Mouse (Mus musculus): ENCODE data around the gene Olfr577.

Olfr577 gene

DNA sequence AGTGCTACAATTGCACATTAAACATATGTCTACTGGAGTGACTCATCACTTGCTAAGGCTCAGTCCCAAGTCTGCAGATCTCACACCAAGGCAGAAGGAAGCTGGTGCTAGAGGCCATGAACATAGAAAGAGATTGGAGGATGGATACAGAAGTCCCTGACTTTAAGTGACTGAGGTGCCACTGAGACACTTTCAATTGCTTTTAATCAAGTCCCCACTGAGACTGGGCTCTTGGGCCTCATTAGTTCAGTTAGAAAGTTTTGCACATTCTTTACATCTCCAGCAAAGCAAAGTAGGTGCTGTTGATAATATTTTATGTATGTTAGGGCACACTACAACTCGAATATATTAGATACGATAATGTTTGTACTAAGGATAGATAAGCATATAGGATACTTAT, at the start of gene Olfr577:
TSS of gene Olfr577 (minus strand) at position 101 of the 400 bp plus-strand sequence.
- DNase-seq, result no peak

DNA sequence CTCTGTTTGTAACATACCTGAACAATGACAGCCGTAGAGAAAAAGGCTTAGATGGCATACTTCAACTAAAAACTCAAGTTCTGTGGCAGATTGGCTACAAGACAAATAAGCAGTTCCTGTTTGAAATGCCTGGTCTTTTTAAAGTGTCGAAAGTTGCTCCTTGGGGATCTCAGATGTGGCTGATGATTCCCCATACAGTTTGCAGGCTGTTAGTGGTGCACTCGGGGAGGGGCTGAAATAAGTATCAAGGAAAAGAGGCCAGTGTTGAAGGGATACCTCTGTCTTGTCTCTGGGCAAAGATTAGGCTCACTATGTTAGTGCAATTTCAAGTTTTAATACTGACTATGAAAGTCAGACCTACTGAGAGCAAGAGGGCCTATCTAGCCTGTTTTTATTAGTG, 13.5 kb upstream of the Olfr577 start, which contains the start of gene Olfr578:
TSS of gene Olfr578 (minus strand) at position 101 of the 400 bp plus-strand sequence.
- no peak for DNase-seq

DNA sequence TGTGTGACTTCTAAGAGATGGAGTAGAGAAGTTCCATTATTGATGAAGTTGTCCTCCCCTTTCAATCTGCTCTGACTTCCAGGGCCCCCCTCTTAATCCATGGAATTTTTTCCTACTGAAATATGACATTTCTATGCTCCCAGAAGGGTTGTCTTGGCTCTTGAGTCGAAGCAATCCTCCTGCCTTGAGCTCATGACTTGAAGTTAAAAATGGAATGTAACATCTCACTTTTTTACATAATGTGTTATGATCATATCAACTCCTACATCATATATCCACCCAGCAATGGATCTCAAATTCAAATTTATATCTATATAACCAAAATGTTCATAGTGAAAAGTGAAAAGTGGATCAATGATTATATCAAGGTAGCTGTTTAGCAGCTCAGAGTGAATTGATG, 1.3 kb downstream of the Olfr577 start:
- DNase-seq, result no peak

DNA sequence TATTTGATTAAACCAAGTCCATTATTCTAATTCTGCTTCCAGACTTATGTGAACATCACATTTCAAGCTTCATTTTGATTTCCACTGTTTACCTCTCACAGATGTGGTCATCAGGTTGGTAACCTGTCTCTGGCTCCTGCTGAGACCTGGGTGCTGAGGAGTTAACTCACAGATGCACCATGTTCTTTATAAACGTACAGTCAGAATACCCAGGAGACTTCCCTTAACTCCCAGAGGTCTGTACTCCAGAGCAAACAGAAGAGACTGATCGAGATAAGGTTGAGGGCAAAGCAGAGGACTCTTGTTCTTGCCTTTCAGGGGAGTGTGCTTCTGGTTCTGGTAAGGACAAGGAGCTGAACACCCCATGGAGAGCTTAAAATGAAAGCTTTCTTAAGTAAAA, 13.4 kb downstream of the Olfr577 start, which contains the start of gene Olfr576:
TSS of gene Olfr576 (plus strand) at position 301 of the 400 bp plus-strand sequence.
- DNase-seq, result no peak

DNA sequence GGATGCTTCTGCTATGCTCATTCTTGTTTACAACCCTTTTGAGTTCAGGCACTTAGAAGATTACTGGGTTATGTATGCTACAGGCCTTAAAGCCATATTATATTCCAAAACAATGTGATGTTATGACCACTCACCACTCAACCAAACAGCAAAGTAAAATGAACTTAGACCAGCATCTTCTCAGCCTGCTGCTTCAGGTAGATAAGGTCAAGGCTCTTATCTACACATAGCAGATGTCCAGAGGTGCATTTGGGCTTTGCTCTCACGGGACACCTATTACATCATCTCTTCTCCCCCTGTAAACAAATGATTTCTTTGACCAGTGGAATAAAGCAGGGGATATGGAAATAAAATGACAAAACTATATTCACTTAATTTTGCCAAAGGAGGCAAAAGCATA, 17.1 kb downstream of the Olfr577 start, which contains the start of gene Olfr575:
TSS of gene Olfr575 (minus strand) at position 183 of the 400 bp plus-strand sequence.
- DNase-seq, result no peak

DNA sequence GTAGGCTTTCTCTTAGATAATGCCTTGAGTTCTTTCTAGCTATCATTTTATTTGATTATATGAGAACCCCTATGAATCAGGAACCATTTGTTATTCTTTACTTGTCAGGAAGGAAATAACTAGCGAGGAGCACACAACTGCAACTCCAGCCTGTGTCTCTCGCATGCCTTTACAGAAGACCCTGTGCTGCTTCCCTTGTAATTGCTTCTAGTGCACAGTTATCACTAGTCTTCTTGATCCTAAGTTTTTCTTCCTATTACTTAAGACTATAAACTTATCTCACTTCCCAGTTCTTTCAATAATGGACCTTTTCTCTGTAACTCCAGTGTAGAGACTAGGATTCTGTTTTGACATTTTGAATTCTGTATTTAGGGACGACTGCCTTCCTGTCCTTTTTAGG, 17.6 kb downstream of the Olfr577 start:
- DNase-seq, result no peak

DNA sequence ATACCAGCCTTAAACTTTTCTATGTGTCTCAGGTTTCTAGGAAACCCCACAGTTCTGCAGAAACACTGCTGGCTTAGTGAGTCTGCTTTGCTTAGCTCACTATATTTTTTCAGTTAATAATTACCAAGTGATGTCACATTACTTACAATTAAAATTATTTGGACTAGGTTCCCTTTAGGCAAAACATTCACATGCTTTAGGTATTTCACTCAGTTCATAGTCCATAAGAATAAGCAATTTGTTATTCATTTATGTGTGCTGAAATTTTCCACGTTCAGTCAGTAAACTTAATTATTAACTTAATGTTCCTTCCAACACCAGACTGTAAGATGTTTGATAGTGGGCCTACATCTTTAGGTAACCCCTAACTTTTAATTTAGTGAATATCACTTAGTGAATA, 25.0 kb downstream of the Olfr577 start:
- DNase-seq, result no peak

DNA sequence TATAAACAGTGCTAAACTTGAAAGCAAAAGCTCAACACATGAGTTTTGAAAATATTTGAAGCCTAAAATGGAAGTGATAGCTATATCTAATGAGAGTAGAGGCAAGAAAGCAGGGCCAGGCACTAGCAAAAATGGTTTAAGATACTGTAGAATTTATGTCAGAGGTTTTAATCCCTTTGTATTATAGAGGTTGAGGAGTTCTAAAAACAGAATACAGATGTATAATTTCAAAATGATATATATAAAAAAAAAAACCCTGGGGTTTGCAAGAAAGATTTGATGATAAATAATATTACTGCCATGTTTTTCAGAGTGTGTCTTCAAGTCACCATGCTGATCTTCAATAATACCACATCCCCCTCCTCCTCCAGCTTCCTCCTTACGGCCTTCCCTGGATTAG, 27.6 kb downstream of the Olfr577 start, which contains the start of gene Olfr574:
TSS of gene Olfr574 (plus strand) at position 301 of the 400 bp plus-strand sequence.
- DNase-seq, result no peak

DNA sequence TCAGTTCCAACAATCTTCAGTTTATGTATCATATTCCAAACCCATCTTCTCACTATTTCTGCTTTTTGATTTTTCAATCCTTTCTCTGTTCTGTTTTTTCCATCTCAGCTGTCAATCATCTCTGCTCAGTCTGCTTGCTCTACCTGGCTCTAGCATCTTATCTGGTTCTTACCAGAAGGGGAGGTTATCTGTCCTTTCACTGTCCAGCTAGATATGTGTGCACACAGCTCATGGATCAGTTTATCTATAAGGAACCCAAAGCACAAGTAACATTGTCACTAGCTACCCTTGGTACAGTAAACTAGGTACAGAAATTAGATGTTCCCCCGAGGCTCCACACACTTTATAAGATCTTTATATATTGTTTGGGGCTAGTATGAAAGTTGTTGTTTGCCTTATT, 32.3 kb downstream of the Olfr577 start:
- no peak for DNase-seq

DNA sequence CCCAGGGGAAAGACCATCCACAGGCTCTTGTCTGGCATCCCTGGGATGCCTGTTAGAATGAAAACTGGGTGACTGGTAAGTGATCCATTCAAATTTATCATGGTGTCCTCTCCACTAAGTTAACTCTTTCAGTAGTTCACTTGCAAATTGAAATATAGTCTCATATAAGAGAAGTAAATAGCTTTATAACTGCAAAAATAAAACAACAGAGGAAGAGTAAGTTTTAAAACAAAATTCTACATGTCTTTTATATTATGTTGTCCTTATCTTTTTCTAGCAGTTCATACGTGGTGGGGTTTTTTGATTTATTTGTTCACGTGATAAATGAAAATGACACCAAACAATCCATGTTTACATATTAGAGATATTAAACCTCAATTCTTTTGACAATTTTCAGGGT, 33.3 kb downstream of the Olfr577 start, which contains the start of gene Olfr573-ps1:
TSS of gene Olfr573-ps1 (minus strand) at position 101 of the 400 bp plus-strand sequence.
- no peak for DNase-seq

DNA sequence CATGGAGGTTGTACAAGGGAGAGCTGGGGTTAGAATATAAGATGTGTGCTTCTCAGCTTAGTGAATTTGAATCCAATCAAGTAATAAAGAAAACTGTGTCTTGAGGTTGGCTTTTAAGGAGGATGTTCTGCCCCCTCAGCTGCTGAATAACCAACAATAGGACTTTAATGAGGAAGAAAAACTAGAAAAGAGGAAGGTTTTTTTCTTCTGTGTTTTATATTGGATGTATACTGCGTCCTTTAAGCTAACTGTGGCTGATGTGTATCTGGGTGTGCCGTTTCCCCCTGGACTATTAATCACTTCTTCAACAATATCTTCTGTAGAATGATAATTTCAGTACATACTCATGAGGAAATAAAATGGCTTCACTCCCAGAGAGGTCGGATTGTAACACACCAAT, 48.6 kb downstream of the Olfr577 start:
- no peak for DNase-seq

DNA sequence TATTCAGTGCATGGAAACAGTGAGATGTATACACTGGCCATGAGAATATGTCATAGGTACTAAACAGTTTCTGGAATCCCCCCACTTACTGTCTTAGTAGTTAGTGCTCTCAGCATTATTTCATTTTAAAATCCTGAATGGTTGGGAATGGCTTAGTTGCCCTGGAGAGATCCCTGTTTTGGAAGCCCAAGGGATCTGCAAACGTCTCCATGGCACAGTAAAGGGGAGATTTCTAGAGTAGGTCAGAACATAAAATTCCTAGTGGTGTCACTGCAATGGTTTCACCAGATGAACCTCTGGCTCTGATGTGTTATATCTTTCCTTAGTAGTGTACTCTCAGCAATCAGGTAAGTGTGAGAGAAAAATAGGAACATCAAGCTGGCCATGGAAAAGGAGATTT, 51.6 kb downstream of the Olfr577 start, which contains the start of gene Olfr572:
TSS of gene Olfr572 (plus strand) at position 301 of the 400 bp plus-strand sequence.
- no peak for DNase-seq
